Mouse (Mus musculus) CH12.LX (cell line): ENCODE measurements around the gene Dcakd. TPM values are rescaled to one million over a fixed set of nuclear protein-coding genes. Genes with fewer than 3 reads are reported as not detected.

Source experiments
- DNase-seq: peaks from one replicate; pipeline ENCODE4 v3.0.0-alpha.2; 2013; ENCODE audit errors: extremely low read depth
- H3K27ac ChIP-seq: 2 replicates; pipeline ENCODE4 v1.5.1; 2012; ENCODE audit warnings: low read depth, mild to moderate bottlenecking, control low read depth, moderate library complexity; ENCODE audit not compliant: insufficient read depth
- H3K27me3 ChIP-seq: replicated peaks from 2 replicates; pipeline ENCODE3; 2012; ENCODE audit warnings: inconsistent platforms
- H3K36me3 ChIP-seq, 2 experiments: replicated peaks in 1 of 2; 2 replicates each; pipeline versions ENCODE3 to v1.6.1; 2012; ENCODE audit warnings: inconsistent platforms in 1 of 2, low read length in 1 of 2, mild to moderate bottlenecking in 1 of 2, mixed read lengths in 1 of 2, moderate library complexity in 1 of 2; ENCODE audit not compliant: control insufficient read depth in 1 of 2, insufficient read depth in 1 of 2
- H3K4me1 ChIP-seq, 2 experiments: 2 replicates each; pipeline ENCODE4 v1.6.1; 2012; ENCODE audit warnings: inconsistent platforms in 1 of 2, moderate library complexity in 1 of 2; ENCODE audit not compliant: insufficient read depth in 2 of 2, control insufficient read depth in 1 of 2
- H3K4me2 ChIP-seq: 2 replicates; pipeline ENCODE4 v1.6.1; 2012; ENCODE audit warnings: low read depth, mild to moderate bottlenecking, control low read depth; ENCODE audit not compliant: poor library complexity, insufficient read depth, severe bottlenecking
- H3K4me3 ChIP-seq, 3 experiments: fragments of 150-350 bp in 1 of 3; sonication (generic) in 1 of 3; replicated peaks in 1 of 3; 2 replicates each; pipeline versions ENCODE3 to v1.5.1; 2011 to 2012; ENCODE audit warnings: low read depth in 2 of 3, low read length in 2 of 3, mild to moderate bottlenecking in 2 of 3, moderate library complexity in 2 of 3, control low read depth in 1 of 3, improper control_type of control experiment in 1 of 3, inconsistent platforms in 1 of 3, mixed read lengths in 1 of 3; ENCODE audit not compliant: poor library complexity in 1 of 3
- H3K79me2 ChIP-seq: replicated peaks from 2 replicates; pipeline ENCODE4 v1.6.1; 2012; ENCODE audit warnings: mild to moderate bottlenecking, moderate library complexity; ENCODE audit not compliant: control insufficient read depth, poor library complexity, insufficient read depth, severe bottlenecking; ENCODE audit errors: extremely low read depth
- H3K9ac ChIP-seq: 2 replicates; pipeline ENCODE4 v1.6.1; 2012; ENCODE audit warnings: low read depth, mild to moderate bottlenecking, control low read depth, moderate library complexity; ENCODE audit not compliant: insufficient read depth
- H3K9me3 ChIP-seq: replicated peaks from 2 replicates; pipeline ENCODE3; 2012; ENCODE audit warnings: low read length, inconsistent platforms, mixed read lengths
- BHLHE40 ChIP-seq: IDR thresholded peaks from 2 replicates; pipeline ENCODE4 v1.6.1; 2011; ENCODE audit warnings: mild to moderate bottlenecking, low read depth, low read length, improper control_type of control experiment
- CHD2 ChIP-seq: IDR thresholded peaks from 2 replicates; pipeline ENCODE4 v1.6.1; 2011; ENCODE audit warnings: low read length, improper control_type of control experiment
- CTCF ChIP-seq, 2 experiments: IDR thresholded peaks in 1 of 2; conservative IDR thresholded peaks in 1 of 2; 2 replicates each; pipeline ENCODE4 v1.5.1; 2011 to 2012; ENCODE audit warnings: low read depth in 2 of 2, low read length in 2 of 2, improper control_type of control experiment in 1 of 2, inconsistent platforms in 1 of 2, mild to moderate bottlenecking in 1 of 2, moderate library complexity in 1 of 2
- E2F4 ChIP-seq: IDR thresholded peaks from 2 replicates; pipeline ENCODE4 v1.6.1; 2011; ENCODE audit warnings: low read depth, low read length, improper control_type of control experiment; ENCODE audit not compliant: insufficient replicate concordance
- ELF1 ChIP-seq: IDR thresholded peaks from 2 replicates; pipeline ENCODE4 v1.6.1; 2014; ENCODE audit warnings: low read depth, mild to moderate bottlenecking, inconsistent platforms, low read length, improper control_type of control experiment
- EP300 ChIP-seq: IDR thresholded peaks from 2 replicates; pipeline ENCODE4 v1.6.1; 2011; ENCODE audit warnings: low read length, improper control_type of control experiment
- ETS1 ChIP-seq: conservative IDR thresholded peaks from 2 replicates; pipeline ENCODE4 v1.6.1; 2012; ENCODE audit warnings: low read depth, mild to moderate bottlenecking, inconsistent platforms, low read length, improper control_type of control experiment, moderate library complexity
- GABPA ChIP-seq: IDR thresholded peaks from 2 replicates; pipeline ENCODE4 v1.6.1; 2012; ENCODE audit warnings: low read depth, low read length, improper control_type of control experiment, inconsistent platforms; ENCODE audit not compliant: insufficient replicate concordance
- HCFC1 ChIP-seq: IDR thresholded peaks from 2 replicates; pipeline ENCODE4 v1.6.1; 2012; ENCODE audit warnings: low read depth, mild to moderate bottlenecking, inconsistent platforms, low read length, improper control_type of control experiment
- IRF4 ChIP-seq: IDR thresholded peaks from 2 replicates; pipeline ENCODE4 v1.6.1; 2014; ENCODE audit warnings: low read depth, mild to moderate bottlenecking, inconsistent platforms, low read length, improper control_type of control experiment
- JUND ChIP-seq: conservative IDR thresholded peaks from 2 replicates; pipeline ENCODE4 v1.6.1; 2011; ENCODE audit warnings: low read depth, low read length, improper control_type of control experiment
- KAT2A ChIP-seq: IDR thresholded peaks from 2 replicates; pipeline ENCODE4 v1.6.1; 2012; ENCODE audit warnings: low read length, improper control_type of control experiment, inconsistent platforms; ENCODE audit not compliant: insufficient replicate concordance
- MAFK ChIP-seq: IDR thresholded peaks from 2 replicates; pipeline ENCODE4 v1.6.1; 2011; ENCODE audit warnings: low read length, improper control_type of control experiment; ENCODE audit not compliant: insufficient replicate concordance
- MAX ChIP-seq: IDR thresholded peaks from 2 replicates; pipeline ENCODE4 v1.6.1; 2011; ENCODE audit warnings: low read length, improper control_type of control experiment
- MAZ ChIP-seq: IDR thresholded peaks from 2 replicates; pipeline ENCODE4 v1.6.1; 2012; ENCODE audit warnings: low read depth, mild to moderate bottlenecking, inconsistent platforms, low read length, improper control_type of control experiment, moderate library complexity
- MXI1 ChIP-seq: IDR thresholded peaks from 2 replicates; pipeline ENCODE4 v1.6.1; 2011; ENCODE audit warnings: mild to moderate bottlenecking, low read depth, low read length, improper control_type of control experiment
- MYC ChIP-seq: IDR thresholded peaks from 2 replicates; pipeline ENCODE4 v1.6.1; 2011; ENCODE audit warnings: low read depth, mild to moderate bottlenecking, improper control_type of control experiment, low read length
- NELFE ChIP-seq: IDR thresholded peaks from 2 replicates; pipeline ENCODE4 v1.6.1; 2011; ENCODE audit warnings: low read depth, low read length, improper control_type of control experiment
- NRF1 ChIP-seq: IDR thresholded peaks from 2 replicates; pipeline ENCODE4 v1.6.1; 2014; ENCODE audit warnings: low read depth, mild to moderate bottlenecking, inconsistent platforms, low read length, improper control_type of control experiment, moderate library complexity
- POLR2A ChIP-seq: IDR thresholded peaks from 2 replicates; pipeline ENCODE4 v1.6.1; 2011; ENCODE audit warnings: low read depth, mild to moderate bottlenecking, improper control_type of control experiment, low read length
- RAD21 ChIP-seq: IDR thresholded peaks from 2 replicates; pipeline ENCODE4 v1.6.1; 2011; ENCODE audit warnings: low read depth, mild to moderate bottlenecking, low read length, improper control_type of control experiment, moderate library complexity
- SIN3A ChIP-seq: IDR thresholded peaks from 2 replicates; pipeline ENCODE4 v1.6.1; 2012; ENCODE audit warnings: low read length, improper control_type of control experiment, inconsistent platforms
- USF1 ChIP-seq: IDR thresholded peaks from 2 replicates; pipeline ENCODE4 v1.6.1; 2014; ENCODE audit warnings: low read depth, mild to moderate bottlenecking, inconsistent platforms, low read length, improper control_type of control experiment
- ZC3H11A ChIP-seq: IDR thresholded peaks from 2 replicates; pipeline ENCODE4 v1.6.1; 2012; ENCODE audit warnings: low read depth, mild to moderate bottlenecking, inconsistent platforms, low read length, improper control_type of control experiment
- ZKSCAN1 ChIP-seq: IDR thresholded peaks from 2 replicates; pipeline ENCODE4 v1.6.1; 2012; ENCODE audit warnings: low read depth, inconsistent platforms, low read length, improper control_type of control experiment, borderline replicate concordance
- dilution Hi-C: fragments of 300-500 bp; cut with MboI; formaldehyde crosslinking; loops from 2 replicates; pipeline ENCODE4 v1.14.3; 2020; ENCODE audit warnings: low sequenced_read_pairs; ENCODE audit not compliant: extremely low pct_unique_long_range_greater_than_20kb, extremely low pct_ligation_motif_present
- in situ Hi-C: fragments of 300-500 bp; cut with MboI; formaldehyde crosslinking; loops from 3 replicates; pipeline ENCODE4 v1.14.3; 2019; ENCODE audit warnings: low sequenced_read_pairs, low pct_ligation_motif_present, low pct_unique_long_range_greater_than_20kb, mixed read lengths
- polyA plus RNA-seq: library from polyadenylated mRNA; unstranded; fragments of >175 nt; gene quantifications from 2 replicates; pipeline ENCODE4 v1.2.1, GENCODE M21; 2012; ENCODE audit warnings: low read depth; ENCODE audit not compliant: insufficient read length
- total RNA-seq, 2 experiments: library from RNA; depleted of rRNA; stranded (reverse); fragments of 300-350 nt in 1 of 2; fragments of >200 nt in 1 of 2; gene quantifications; 2 replicates each; pipeline ENCODE4 v1.2.3; 2012 to 2014

Dcakd gene
- total and polyA plus RNA-seq, 3 experiments = 8.8 to 89.0 (median 24.0) TPM

GRCm38 (mm10) chr11:103038037-103038436 lies 9.9 kb upstream of the Dcakd start:
- Histone ChIP-seq H3K36me3 (peaks cover 33 to 84% of the 10 kb centered on the region in 2 experiments), H3K9me3 (no peaks in the 10 kb centered on the region), H3K27ac (no peak overlapping the region), H3K79me2 (peaks cover 98% of the 10 kb centered on the region), H3K27me3 (no peaks in the 10 kb centered on the region), H3K4me3 (no peak overlapping the region), H3K4me1 (peaks cover 5 to 54% of the 10 kb centered on the region in 2 experiments; a peak in 3 of 4 replicates), H3K4me2 (no peak overlapping the region), H3K9ac (no peak overlapping the region)
- no peak for DNase-seq
- no peak for TF ChIP-seq ELF1
- TF ChIP-seq MAFK = no peak
- TF ChIP-seq GABPA = no peak
- no peak for TF ChIP-seq RAD21
- TF ChIP-seq ZKSCAN1 = no peak
- TF ChIP-seq SIN3A = no peak
- no peak for TF ChIP-seq MYC
- no peak for TF ChIP-seq IRF4
- in situ Hi-C loops = no loop called here
- dilution Hi-C loops = no loop called here

- Histone ChIP-seq H3K4me1 (peaks cover 10 to 55% of the 10 kb centered on the region in 2 experiments), H3K27ac (no peak overlapping the region), H3K9ac (no peak overlapping the region)
- no peak for TF ChIP-seq NELFE
- no peak for TF ChIP-seq BHLHE40
- no peak for TF ChIP-seq ZKSCAN1
- no peak for TF ChIP-seq CTCF (conservative IDR thresholded peaks at IDR 0.05 in 1 of 2, IDR thresholded peaks at IDR 0.05 in 1 of 2; ENCODE audit: low read depth in 2 of 2, low read length in 2 of 2)
- TF ChIP-seq IRF4 = no peak
- no peak for TF ChIP-seq KAT2A
- no peak for TF ChIP-seq NRF1
- no peak for TF ChIP-seq HCFC1
- TF ChIP-seq CHD2 = no peak
- TF ChIP-seq ETS1 = no peak
- no peak for TF ChIP-seq EP300
- TF ChIP-seq E2F4 = no peak
- TF ChIP-seq ZC3H11A = no peak
- TF ChIP-seq MAX = no peak
- no peak for TF ChIP-seq MAZ
- no peak for TF ChIP-seq SIN3A
- TF ChIP-seq USF1 = no peak
- TF ChIP-seq JUND = no peak
- TF ChIP-seq POLR2A = no peak
- no peak for TF ChIP-seq MXI1
- TF ChIP-seq, all 38 proteins: peak for 0
- H3K27me3 ChIP-seq = no peaks in the 10 kb centered on the region
- H3K4me2 ChIP-seq = no peak overlapping the region
- H3K9me3 ChIP-seq = no peaks in the 10 kb centered on the region
- peaks cover 31 to 84% of the 10 kb centered on the region in 2 experiments for H3K36me3 ChIP-seq
- dilution Hi-C loops (no loop called here), in situ Hi-C loops (no loop called here)
- peaks cover 98% of the 10 kb centered on the region for H3K79me2 ChIP-seq
- H3K4me3 ChIP-seq = no peak overlapping the region
- no peak for DNase-seq
Measured at GRCm38 (mm10) chr11:103036881-103037465, 8.8 kb upstream of the Dcakd start.
